Mouse (Mus musculus) megakaryocyte, adult 5-6 weeks (primary cell): Measurements from ENCODE around the gene D10Wsu102e. TPM values are rescaled to one million over a fixed set of nuclear protein-coding genes. Genes with fewer than 3 reads are reported as not detected.

Experiments used
- ATAC-seq: 2 replicates; pipeline ENCODE4 v1.8.0; 2016; ENCODE audit warnings: mild to moderate bottlenecking, inconsistent platforms; ENCODE audit not compliant: poor library complexity, severe bottlenecking
- total RNA-seq, 2 experiments: library from RNA; stranded (forward) in 1 of 2; stranded (reverse) in 1 of 2; fragments of 153-499, 151-499 nt in 1 of 2; fragments of 221-1000, 200-1000 nt in 1 of 2; gene quantifications; 2 replicates each; pipeline versions ENCODE4 v1.2.3 to v1.2.4; 2015 to 2017

D10Wsu102e gene
- 0.40 and 0.46 TPM in 2 replicates for total RNA-seq (2015)
- total RNA-seq (2017) = 0.44 and 0.57 TPM in 2 replicates

DNA sequence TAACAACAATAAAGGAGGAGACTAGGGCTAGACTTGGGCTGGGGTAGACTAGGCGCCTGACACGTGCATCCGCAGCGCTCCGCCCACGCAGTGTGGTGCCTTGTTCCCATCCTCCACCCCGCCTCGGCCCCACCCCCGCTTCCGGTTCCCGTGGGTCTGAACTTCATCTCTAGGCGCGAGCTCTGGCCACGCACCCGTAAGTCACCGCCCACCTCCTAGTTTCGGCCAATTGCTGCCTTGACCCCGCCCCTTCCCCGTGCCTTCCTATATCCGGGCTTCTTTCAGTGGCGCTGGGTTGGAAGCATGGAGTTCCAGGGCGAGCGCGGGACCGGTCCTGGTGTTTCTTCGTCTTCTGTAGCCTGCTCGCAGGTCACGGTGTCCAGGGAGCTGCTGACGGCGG is at the start of gene D10Wsu102e:
Gene D10Wsu102e, plus strand, starts transcription at position 266 of the 400 bp plus-strand sequence.
- peak; percentile 98 for ATAC-seq

DNA sequence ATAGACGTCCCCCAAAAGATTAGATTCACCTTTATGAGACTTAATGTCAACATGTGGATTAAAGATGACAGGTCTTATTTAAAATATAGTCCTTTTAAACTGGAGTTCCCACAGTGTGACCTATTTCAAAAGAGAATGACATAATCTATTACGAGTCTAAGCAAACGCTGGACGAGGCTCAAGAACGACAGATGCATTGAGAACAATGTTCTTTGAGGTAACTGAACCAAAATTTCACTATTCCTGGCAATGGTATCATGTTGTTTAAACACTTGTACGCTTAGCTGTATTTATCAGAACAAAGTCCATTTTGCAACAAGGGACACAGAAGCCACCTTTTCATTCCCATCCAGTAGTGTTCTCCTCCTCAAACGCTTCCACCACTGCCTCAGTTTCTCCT is 49.7 kb upstream of the D10Wsu102e start:
- no peak for ATAC-seq

DNA sequence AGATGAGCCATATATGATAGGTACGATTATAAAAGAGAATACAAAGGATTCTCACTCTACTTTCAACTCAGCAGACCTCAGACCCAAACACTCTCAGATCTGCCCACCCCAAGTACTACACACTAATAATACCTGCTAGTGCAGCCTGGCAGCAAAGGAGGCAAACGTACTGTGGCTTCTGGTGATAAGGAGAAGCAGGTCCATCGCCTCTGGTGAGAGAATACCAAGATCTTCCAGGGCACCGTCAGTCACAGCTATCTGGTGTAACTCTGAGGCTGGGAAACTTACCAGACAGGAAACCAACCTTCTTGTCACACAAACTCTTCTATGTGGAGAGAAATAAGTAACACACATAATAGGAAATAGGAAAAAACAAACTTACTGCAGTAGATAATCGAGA is 47.0 kb upstream of the D10Wsu102e start:
- no peak for ATAC-seq

DNA sequence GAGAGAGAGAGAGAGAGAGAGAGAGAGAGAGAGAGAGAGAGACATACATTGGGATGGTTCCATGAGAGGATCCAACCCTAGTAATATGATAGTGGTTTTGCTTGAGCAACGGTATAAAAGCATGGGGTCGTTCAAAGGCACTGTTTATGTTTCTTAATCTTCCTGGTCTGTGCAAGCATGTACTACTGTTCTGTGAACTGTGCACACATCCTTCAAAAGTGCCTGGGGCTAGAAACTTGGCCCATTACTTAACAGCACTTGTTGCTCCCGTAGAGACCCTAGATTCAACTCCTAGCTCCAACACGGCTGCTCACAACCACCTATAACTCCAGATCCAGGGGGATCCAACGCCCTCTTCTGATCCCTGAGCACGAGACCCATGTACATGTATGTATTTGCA is 39.6 kb upstream of the D10Wsu102e start:
- no peak for ATAC-seq

DNA sequence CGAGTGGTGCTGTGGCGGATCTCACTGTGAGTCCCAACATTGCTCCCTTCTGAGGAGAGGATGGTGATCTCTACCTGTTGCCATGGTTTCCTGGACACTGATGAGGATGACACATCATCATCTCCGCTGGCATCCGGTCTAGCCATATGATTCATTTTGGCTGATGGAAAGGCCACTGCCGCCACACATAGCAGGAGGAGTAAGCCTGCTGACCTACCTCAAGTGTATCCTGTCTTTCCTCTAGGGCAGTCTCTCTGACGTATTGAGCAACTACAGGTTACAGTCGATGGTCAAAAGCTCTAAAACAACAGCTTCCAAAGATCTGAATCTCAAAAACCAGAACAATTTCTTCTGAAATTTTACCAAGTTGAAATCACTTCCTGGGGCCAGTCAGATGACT is 39.2 kb upstream of the D10Wsu102e start:
- peak; percentile 28; the same call in 1 of the 2 replicates for ATAC-seq

DNA sequence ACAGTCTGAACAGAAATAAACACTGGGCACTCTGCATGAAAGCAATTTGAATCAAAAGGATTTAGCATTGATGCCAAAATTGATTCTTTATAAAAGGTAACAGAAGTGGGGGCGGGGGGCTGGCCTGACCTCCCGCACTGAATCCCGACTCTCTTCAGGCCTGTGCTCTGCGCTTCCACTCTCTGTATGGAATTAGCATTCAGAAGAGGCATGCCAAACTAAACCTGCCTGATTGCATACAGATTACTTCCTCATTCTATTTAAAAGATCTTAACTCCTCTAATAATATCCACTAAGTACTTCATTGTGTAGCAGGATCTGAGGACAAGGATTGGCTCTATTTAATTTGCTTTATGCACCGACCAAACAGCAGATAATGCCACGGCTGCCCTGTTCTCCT is 38.5 kb upstream of the D10Wsu102e start:
- peak; percentile 79 for ATAC-seq

DNA sequence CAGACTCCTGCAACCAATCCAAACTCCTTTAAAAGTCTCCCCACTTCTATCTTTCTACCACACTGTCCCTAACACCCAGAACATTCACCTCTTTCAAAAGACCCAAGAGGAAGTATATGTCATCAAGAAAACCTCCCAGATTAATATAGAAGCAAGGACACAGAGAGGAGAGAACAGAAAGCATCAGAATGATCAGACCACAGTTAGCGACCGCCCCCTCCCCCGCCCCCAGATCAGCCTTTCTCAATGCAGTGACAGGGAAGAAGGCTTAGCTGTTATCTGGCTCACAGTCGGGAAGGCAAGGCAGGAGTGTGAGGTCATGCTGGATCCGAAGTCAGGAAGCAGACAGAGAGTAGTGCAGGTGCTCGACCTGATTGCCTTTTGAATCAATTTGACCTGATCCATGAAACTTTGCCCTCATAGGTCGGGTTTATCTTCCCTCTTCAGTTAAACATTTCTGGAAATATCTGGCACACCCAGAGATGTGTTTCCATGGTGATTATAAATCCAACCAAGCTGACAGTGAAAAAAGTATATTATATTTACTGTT is 37.4 kb upstream of the D10Wsu102e start:
- peak; percentile 47 for ATAC-seq

DNA sequence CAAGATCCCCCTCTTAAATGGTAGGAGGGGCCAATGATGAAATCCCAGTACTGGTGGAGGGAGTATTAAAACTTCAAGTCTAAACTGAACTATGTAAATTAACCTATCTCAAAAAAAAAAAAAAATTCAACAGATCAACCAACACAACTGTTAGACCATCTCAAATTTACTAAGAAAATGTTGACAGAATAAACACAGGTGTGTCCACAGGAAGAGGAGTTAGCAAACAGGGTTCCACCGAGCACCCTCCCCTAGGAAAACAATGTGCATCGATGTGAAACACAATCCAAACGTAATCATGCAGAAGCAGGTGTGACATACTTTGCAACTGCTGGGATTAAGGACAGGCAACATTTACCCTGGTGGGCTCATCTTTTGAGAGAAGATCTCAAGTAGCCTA is 35.1 kb upstream of the D10Wsu102e start:
- ATAC-seq = no peak

DNA sequence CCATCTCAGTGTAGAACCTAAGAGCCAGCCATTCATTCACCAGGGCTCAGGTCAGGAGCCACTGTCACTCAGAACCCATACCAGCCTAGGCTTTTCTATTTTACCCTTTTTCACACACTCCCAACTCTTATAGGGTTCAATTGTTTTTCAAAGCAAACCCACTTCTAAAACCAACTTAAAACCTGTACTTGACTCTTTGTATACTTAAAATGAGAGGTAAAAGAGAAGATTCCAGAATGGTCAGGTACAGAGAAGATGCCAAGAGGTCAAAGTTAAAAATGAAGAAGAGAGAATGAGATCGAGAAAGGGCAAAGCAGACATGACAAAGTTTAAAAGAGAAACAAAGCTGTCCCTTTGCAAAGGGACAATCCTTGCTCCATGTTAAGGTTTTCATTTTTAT is 34.1 kb upstream of the D10Wsu102e start:
- no peak for ATAC-seq

DNA sequence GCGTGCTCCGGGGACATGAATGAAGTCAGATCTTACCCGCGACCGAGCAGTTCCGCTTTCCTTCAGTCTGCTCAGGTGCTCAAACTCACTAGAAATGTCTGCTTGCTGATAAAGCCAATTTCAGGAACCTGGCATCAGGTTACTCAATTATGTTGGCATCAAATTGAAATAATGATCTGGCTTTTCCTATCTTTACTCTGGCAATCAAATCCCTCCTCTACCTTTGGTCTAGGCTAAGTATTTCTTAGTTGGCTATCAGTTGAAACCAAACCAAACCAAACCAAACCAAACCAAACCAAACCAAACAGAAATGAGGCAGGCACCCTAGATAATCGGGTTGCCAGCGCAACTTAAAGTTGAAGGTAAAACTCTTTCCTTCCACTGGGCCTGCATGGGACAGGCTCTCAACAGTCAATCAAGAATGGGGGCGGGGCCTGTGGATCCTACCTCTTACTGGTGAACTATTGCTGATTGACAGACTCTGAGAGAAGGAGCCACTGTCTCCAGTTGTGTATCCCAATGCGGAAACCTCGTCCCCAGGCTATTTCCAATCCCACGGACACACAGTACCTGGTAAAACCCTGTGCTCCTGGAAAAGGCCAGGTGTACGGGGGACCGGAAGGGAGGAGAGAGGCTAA is 33.3 kb upstream of the D10Wsu102e start:
- ATAC-seq = no peak

DNA sequence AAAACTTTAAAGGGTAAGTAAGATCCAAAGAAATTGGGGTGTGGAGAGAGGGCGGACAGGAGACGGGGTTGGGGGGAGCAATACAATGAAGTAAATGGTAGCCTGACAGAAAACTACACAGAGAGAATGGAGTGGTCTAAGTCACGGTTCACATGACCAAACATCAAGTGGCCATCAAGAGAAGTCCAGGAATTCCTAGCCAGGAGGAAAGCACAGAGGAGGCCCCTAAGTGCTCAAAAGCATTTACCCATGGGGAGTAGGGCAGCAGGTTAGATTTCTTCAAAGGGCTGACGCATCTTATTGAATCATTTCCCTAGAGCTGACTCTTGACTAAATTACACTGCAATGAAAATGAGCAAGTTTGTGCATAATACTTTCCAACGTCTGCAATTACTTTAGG is 31.2 kb upstream of the D10Wsu102e start:
- no peak for ATAC-seq

DNA sequence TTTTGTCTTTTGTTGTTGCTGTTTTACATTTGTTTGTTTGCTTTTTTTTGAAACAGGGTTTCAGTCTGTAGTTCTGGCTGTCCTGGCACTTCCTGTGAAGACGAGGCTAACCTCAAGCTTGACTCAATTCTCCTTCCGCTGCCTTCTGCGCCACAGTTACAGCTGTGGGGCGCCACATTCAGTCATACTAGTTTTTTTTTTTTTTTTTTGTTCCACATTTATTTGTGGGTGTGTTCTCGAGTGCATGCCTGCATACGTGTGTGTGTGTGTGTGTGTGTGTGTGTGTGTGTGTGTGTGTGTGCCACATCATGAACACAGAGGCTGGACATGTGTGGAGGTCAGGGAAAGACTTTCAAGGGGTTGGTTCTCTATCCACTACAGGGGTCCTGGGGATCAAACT is 29.7 kb upstream of the D10Wsu102e start:
- ATAC-seq = peak; percentile 89

DNA sequence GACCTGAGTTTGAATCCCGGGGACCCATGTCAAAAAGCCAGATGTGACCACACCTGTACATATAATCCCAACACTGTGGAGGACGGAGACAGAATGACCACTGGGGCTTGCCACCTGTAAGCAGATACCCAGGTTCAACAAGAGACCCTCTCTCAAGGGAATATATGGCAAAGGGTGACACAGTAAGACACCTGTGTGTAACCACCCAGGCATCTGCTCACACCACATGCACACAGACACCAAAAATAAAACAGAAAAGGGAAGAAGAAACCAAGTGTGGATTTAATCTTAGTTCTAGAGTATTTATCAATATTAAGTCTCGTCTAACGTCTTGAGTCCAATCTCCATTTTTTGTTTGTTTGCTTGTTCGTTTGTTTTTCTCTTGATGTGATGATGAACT is 28.2 kb upstream of the D10Wsu102e start:
- ATAC-seq = no peak

DNA sequence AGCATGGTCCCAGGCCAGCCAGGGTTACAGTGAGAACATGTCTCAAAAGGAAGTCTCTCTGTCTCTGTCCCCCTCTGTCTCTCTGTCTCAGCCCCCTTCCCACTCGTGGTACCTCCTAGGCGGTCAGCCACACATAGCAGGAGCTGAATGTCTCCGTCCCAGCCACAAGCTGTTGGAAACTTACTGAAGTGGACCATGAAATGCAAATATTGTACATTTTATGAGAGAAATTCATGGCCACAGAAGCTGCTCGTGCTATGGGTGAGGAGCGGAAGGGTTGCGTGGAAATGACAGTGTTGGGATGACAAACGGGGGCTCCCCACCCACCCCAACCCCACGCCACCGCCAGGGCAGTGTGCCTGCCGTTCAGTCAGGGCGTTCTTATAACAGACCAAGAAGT is 27.4 kb upstream of the D10Wsu102e start:
- no peak for ATAC-seq

DNA sequence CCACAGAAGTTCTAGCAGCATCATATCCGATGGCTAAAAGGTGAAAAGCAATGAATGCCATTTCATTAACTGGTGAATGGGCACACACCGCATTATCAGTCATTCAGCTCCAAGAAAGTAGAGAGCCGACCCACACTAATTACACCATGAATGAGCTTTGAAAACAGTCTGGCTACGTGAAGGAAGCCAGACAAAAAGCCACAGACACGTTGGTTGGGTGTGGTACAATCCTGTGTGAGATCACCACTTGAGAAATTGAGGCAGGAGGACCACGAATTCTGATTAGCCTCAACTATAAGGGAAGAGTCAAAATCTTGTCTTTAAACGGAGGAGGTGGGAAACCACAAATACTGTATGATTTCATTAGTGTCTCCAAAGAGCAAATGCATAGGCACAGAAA is 23.7 kb upstream of the D10Wsu102e start:
- no peak for ATAC-seq

DNA sequence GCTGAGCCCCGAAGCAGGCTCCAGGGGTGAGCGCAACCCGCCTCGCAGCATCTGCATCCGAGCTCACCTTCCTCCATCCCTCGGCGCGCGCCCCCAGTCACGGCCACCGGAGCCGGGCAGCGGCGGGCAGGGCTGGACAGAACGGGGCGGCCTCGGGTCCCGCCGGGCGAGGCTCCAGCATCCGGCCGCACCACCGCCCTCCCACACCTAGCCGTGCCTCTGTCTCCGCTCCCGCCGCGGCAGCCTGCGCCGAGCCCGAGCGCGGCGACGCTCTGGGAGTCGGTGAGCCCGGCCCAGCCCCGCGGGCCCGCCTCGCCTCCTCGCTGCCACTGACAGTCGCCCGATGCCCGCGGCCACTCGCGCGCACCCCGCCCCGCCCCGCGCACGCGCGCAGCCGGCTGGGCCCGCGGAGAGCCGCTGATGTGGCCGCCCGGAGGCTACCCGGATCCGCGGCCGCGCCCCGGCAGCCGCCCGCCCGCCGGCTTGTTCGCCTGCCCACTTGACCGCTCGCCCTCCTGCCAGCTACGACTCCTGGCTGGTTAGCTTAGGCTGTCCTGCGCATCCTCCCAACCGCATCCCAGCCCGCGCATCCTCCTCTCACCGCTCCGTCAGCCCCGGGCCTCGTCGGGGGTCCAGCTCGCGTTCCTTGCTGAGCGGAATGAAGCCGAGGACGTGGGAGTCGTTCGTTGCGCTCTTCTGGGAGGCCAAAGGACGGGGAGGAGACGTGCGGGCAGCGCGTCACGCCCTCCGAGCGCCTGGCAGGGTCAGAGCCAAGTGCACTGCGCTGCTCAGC is 22.7 kb upstream of the D10Wsu102e start, which contains the start of gene Slc41a2:
Gene Slc41a2, minus strand, starts transcription at position 724 of the 793 bp plus-strand sequence.
- ATAC-seq = peak; percentile 83

DNA sequence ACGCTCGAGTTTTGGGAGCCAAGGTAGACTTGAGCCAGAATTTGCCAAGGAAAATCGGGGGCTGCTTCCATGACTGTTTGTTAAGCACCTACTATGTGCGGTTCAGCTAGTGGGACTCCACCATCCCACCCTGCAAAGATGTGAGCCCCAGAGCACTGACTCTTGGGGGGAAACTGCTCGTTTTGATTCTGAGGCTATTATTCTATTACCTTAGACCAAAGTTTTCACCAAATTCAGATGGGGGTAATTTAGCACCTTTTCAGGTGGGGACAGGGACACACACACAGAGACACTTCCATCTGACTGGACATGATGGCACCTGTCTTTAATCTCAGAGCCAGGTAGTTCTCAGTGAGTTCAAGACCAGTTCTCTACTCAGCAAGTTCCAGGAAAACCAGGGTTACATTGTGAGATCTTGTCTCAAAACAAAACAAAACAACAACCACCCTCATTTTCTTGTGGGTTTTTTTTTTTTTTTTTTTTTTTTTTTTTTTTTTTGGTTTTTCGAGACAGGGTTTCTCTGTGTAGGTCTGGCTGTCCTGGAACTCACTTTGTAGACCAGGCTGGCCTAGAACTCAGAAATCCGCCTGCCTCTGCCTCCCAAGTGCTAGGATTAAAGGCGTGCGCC is 21.9 kb upstream of the D10Wsu102e start:
- ATAC-seq = no peak

DNA sequence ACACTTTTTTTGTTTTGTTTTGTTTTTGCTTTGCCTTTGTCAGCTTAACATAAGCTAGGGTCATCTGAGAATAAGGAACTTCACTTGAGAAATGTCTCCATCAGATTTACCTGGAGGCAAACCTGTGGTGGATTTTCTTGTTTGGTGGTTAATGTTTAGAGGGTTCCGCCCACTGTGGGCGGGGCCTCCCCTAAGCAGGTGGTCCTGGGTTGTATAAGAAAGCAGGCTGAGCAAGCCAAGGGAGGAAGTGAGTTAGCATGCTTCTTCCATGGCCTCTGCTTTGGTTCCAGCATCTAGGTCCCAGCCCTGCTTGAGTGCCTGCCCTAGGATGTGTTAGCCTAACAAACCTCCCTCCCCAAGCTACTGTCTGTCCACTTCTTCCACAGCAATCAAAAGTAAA is 18.8 kb upstream of the D10Wsu102e start:
- ATAC-seq = no peak

DNA sequence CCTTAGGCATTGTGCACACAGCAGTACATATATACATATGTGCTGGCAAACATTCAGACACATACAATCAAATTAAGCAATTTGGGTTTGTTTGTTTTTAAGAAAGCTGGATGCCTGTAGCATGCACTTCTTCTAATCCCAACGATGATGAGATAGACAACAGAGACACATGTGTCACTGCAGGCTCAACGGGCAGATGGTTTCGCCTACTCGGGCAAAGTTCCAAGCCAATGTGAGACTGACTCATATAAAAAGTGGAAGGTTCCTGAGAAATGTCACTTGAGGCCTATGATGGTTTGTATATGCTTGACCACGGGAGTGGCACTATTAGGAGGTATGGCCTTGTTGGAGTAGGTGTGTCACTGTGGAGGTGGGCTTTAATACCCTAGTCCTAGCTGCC is 16.9 kb upstream of the D10Wsu102e start:
- no peak for ATAC-seq

DNA sequence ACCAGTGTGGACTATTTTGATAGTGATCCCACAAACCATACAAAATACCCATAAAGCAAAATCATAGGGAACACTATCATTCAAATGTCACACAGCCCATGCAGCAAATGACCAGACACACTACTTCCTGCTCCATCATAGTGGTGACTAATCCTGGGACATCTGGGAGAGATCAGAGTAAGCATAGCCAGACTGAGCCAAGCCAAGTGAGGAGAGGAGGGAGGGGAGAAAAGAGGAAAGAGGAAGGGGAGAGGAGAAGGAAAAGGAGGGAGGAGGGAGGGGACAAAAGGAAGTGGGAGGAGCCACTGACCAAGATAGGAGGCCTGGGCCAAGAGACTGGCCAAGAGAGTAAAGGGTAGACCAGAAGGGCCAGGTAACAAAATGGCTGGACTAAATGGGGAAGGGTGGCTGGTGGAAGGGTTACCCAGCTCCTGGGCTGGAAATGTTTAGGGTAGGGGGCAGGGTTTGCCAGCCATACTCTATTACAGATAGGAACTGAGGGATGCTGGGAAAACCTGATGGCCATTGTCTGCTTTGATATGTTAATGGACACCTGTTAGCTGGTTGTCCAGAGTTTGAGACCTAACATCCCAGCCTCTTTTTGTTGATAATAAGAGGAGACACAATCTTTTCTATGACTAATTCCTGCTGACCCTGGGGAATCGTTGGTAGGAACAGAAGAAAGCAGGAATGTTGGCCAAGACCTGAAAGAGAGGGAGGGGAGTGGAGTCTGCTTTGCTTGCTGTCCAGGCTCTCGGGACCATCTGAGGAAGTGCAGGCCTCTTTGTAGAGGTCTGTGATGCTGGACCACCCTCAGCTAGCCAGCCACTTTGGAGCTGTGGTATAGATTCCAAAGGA is 16.0 kb upstream of the D10Wsu102e start:
- 0 out of 2 replicates have a peak, but pooled peaks have one; percentile 12 for ATAC-seq
